ENCODE assay signal across 8 mouse cellular contexts in genomic region chr1:180904039-180904814, GRCm38 (mm10). TPM values are rescaled to one million over a fixed set of nuclear protein-coding genes. Genes with fewer than 3 reads are reported as not detected.
DNase-seq lines count a peak whose midpoint lies in the region; ATAC-seq and TF ChIP-seq lines count a peak whose summit lies in the region.

Gene Pycr2 (plus strand): TSS chr1:180904293.

- TF ChIP-seq CTCF in E14TG2a.4 (conservative IDR thresholded peaks at IDR 0.05; ENCODE audit: low read length), result no peak
- TF ChIP-seq CTCF in heart, postnatal 0 days (IDR thresholded peaks at IDR 0.05; ENCODE audit: low read depth), result no peak
- no peak for TF ChIP-seq CTCF in liver, postnatal 0 days (IDR thresholded peaks at IDR 0.05; ENCODE audit: low read depth)

- H3K4me1 ChIP-seq in E14TG2a.4 (replicated peaks; ENCODE audit: low read depth, low read length), result peaks cover 83% of the 10 kb centered on the region
- peaks cover 21% of the 10 kb centered on the region for H3K4me1 ChIP-seq in forebrain, embryonic 12.5 days
- peaks cover 12% of the 10 kb centered on the region for H3K4me1 ChIP-seq in heart, postnatal 0 days (ENCODE audit: control insufficient read depth, insufficient read depth)
- peaks cover 24% of the 10 kb centered on the region for H3K4me1 ChIP-seq in liver, postnatal 0 days (ENCODE audit: insufficient read depth)
- peaks cover 14% of the 10 kb centered on the region for H3K4me1 ChIP-seq in neural tube, embryonic 14.5 days (ENCODE audit: control insufficient read depth, insufficient read depth, low read length)

- peaks cover 46% of the 10 kb centered on the region for H3K36me3 ChIP-seq in E14TG2a.4 (ENCODE audit: insufficient read depth, low read length)
- H3K36me3 ChIP-seq in forebrain, embryonic 12.5 days (replicated peaks), result peaks cover 34% of the 10 kb centered on the region
- H3K36me3 ChIP-seq in heart, postnatal 0 days (replicated peaks; ENCODE audit: control insufficient read depth, insufficient read depth, low read length), result peaks cover 17% of the 10 kb centered on the region
- H3K36me3 ChIP-seq in liver, postnatal 0 days (replicated peaks; ENCODE audit: insufficient read depth, low read length), result peaks cover 27% of the 10 kb centered on the region
- peaks cover 15% of the 10 kb centered on the region; the same call in 1 of the 2 replicates for H3K36me3 ChIP-seq in neural tube, embryonic 14.5 days (ENCODE audit: control insufficient read depth, insufficient read depth, low read length)

- WGBS in forebrain, embryonic 12.5 days, result under 1% methylated on average over 52 of the region's 52 CpGs
- under 1% methylated on average over 52 of the region's 52 CpGs for WGBS in heart, postnatal 0 days
- WGBS in large intestine, adult 2 months, result under 1% methylated on average over 52 of the region's 52 CpGs
- 1% methylated on average over 52 of the region's 52 CpGs for WGBS in liver, postnatal 0 days (ENCODE audit: insufficient replicate concordance)
- WGBS in neural tube, embryonic 14.5 days, result under 1% methylated on average over 52 of the region's 52 CpGs

- H3K27me3 ChIP-seq in E14TG2a.4 (ENCODE audit: insufficient read depth, low read length), result no peaks in the 10 kb centered on the region
- no peaks in the 10 kb centered on the region for H3K27me3 ChIP-seq in forebrain, embryonic 12.5 days
- no peaks in the 10 kb centered on the region for H3K27me3 ChIP-seq in heart, postnatal 0 days (ENCODE audit: control insufficient read depth, insufficient read depth, low read length)
- H3K27me3 ChIP-seq in liver, postnatal 0 days (ENCODE audit: insufficient read depth, low read length), result no peaks in the 10 kb centered on the region
- H3K27me3 ChIP-seq in neural tube, embryonic 14.5 days (ENCODE audit: control insufficient read depth, insufficient read depth, low read length), result peaks cover 3% of the 10 kb centered on the region; the same call in 1 of the 2 replicates

- peak within 1 kb of the TSS; percentile 94 for H3K4me3 ChIP-seq in E14TG2a.4 (replicated peaks; ENCODE audit: low read length)
- peak within 1 kb of the TSS; percentile 84 for H3K4me3 ChIP-seq in forebrain, embryonic 12.5 days (replicated peaks)
- H3K4me3 ChIP-seq in heart, postnatal 0 days (ENCODE audit: low read depth, low read length), result peak within 1 kb of the TSS; percentile 69
- H3K4me3 ChIP-seq in liver, postnatal 0 days (ENCODE audit: low read depth, low read length), result peak within 1 kb of the TSS; percentile 70
- peak within 1 kb of the TSS; percentile 81 for H3K4me3 ChIP-seq in neural tube, embryonic 14.5 days (ENCODE audit: low read depth, low read length)

- ATAC-seq in forebrain, embryonic 12.5 days (ENCODE audit: low FRiP score), result peak; percentile 100
- peak; percentile 98 for ATAC-seq in heart, postnatal 0 days (ENCODE audit: insufficient read depth, low read depth)
- ATAC-seq in liver, postnatal 0 days, result peak; percentile 86
- peak; percentile 99 for ATAC-seq in neural tube, embryonic 14.5 days (ENCODE audit: low read depth)

- no peaks in the 10 kb centered on the region for H3K9me3 ChIP-seq in E14TG2a.4 (ENCODE audit: low read length)
- H3K9me3 ChIP-seq in forebrain, embryonic 12.5 days, result no peaks in the 10 kb centered on the region
- no peaks in the 10 kb centered on the region for H3K9me3 ChIP-seq in heart, postnatal 0 days (replicated peaks; ENCODE audit: control insufficient read depth, low read length)
- no peaks in the 10 kb centered on the region for H3K9me3 ChIP-seq in liver, postnatal 0 days (ENCODE audit: low read length)
- no peaks in the 10 kb centered on the region for H3K9me3 ChIP-seq in neural tube, embryonic 14.5 days (ENCODE audit: control insufficient read depth, low read length)

- peak within 1 kb of the TSS; percentile 86 for H3K9ac ChIP-seq in forebrain, embryonic 12.5 days
- H3K9ac ChIP-seq in heart, postnatal 0 days (replicated peaks; ENCODE audit: low read depth, low read length), result peak within 1 kb of the TSS; percentile 71
- peak within 1 kb of the TSS; percentile 80 for H3K9ac ChIP-seq in liver, postnatal 0 days (replicated peaks)
- H3K9ac ChIP-seq in neural tube, embryonic 14.5 days (replicated peaks; ENCODE audit: low read depth, low read length), result peak within 1 kb of the TSS; percentile 91

- H3K4me2 ChIP-seq in forebrain, embryonic 12.5 days, result peak within 1 kb of the TSS; percentile 81
- peak within 1 kb of the TSS; percentile 80 for H3K4me2 ChIP-seq in heart, postnatal 0 days (ENCODE audit: low read depth, low read length)
- H3K4me2 ChIP-seq in liver, postnatal 0 days (ENCODE audit: low read depth, low read length), result peak within 1 kb of the TSS; percentile 84
- peak within 1 kb of the TSS; percentile 77 for H3K4me2 ChIP-seq in neural tube, embryonic 14.5 days (ENCODE audit: low read depth, low read length)

- TF ChIP-seq EP300 in heart, postnatal 0 days (IDR thresholded peaks at IDR 0.05; ENCODE audit: low read depth), result no peak
- no peak for TF ChIP-seq EP300 in liver, postnatal 0 days (IDR thresholded peaks at IDR 0.05; ENCODE audit: low read depth)

- peak; percentile 93 for DNase-seq in c-Kit-positive CD71-positive TER-119-positive erythroid progenitor cells, embryonic 14.5 days (ENCODE audit: low spot score)
- peak; percentile 93 for DNase-seq in heart, postnatal 0 days (ENCODE audit: low spot score)
- DNase-seq in large intestine, adult 2 months (ENCODE audit: low read depth, low spot score), result peak; percentile 73
- peak; percentile 96 for DNase-seq in liver, postnatal 0 days
- DNase-seq in testis, postnatal 10 days (ENCODE audit: low spot score), result peak; percentile 93

- H3K27ac ChIP-seq in forebrain, embryonic 12.5 days, result peak within 1 kb of the TSS; percentile 84
- H3K27ac ChIP-seq in heart, postnatal 0 days (ENCODE audit: low read depth), result peak within 1 kb of the TSS; percentile 60
- H3K27ac ChIP-seq in liver, postnatal 0 days (ENCODE audit: low read depth), result peak within 1 kb of the TSS; percentile 91
- H3K27ac ChIP-seq in neural tube, embryonic 14.5 days (ENCODE audit: low read depth, low read length), result peak within 1 kb of the TSS; percentile 84

RNA-seq across cellular contexts. Expression of gene Pycr2, which starts in this region (rescaled TPM):
- 98.3 and 98.4 TPM in 2 replicates for polyA plus RNA-seq in forebrain, embryonic 12.5 days (2016; fragmentation: Nextera tagmentation; extraction: Ambion mirVana)
- total RNA-seq in heart, postnatal 0 days (2014; rRNA removed; ENCODE audit: low replicate concordance), result 33.0 and 36.4 TPM in 2 replicates
- 34.1 and 35.5 TPM in 2 replicates for polyA plus RNA-seq in heart, postnatal 0 days (2015; fragmentation: Nextera tagmentation; extraction: Ambion mirVana)
- polyA plus RNA-seq in large intestine, adult 2 months (2012; rRNA removed), result 31.1 and 35.0 TPM in 2 replicates
- 33.3 and 43.4 TPM in 2 replicates for polyA plus RNA-seq in liver, postnatal 0 days (2015; fragmentation: Nextera tagmentation; extraction: Ambion mirVana)
- 63.3 and 65.9 TPM in 2 replicates for polyA plus RNA-seq in neural tube, embryonic 14.5 days (2014; fragmentation: Nextera tagmentation; extraction: Ambion mirVana)

Comparison
In these comparisons a context has a peak if more than half of its experiments do, and no peak if none do; other contexts are left out.
1. Peak in every context shown above with its lines: DNase-seq, ATAC-seq, H3K4me3 ChIP-seq and H3K27ac ChIP-seq.